Mouse (Mus musculus) kidney, adult 11 months (tissue): ENCODE data around the gene Meox1.

Experiments
- DNase-seq: peaks from one replicate; pipeline ENCODE4 v3.0.0; 2022

The Meox1 gene

GRCm38 (mm10) chr11:101896546-101897361, 2.6 kb upstream of the Meox1 start:
- DNase-seq = peak; percentile 77

- no peak for DNase-seq
These were observed 614 bp downstream of the Meox1 start for GRCm38 (mm10) chr11:101893560-101893959.

- DNase-seq = no peak
These were observed 2.7 kb downstream of the Meox1 start for GRCm38 (mm10) chr11:101891451-101891850.

GRCm38 (mm10) chr11:101889781-101890180, 4.4 kb downstream of the Meox1 start:
- no peak for DNase-seq

DNA sequence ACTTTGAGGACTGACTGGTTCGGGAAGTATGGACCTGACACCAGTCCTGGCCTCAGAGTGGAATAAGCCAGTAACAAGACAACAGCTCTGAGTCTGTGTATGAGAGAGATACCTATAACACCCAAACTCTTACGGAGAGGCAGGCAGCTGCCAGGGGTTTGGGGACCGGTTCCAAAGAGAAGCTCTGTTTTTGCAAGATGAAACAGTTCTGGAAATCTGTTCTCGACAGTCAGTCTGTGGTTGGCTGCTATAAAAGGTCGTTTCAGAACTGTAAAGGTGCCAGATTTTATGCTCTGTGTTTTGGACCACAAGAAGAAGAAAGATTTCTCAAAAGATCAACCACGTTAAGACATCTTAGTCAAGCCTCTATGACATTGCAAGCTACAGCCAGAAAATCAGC, 5.4 kb downstream of the Meox1 start:
- DNase-seq = no peak

- no peak for DNase-seq
These were observed 7.7 kb downstream of the Meox1 start for GRCm38 (mm10) chr11:101886436-101886835.

DNA sequence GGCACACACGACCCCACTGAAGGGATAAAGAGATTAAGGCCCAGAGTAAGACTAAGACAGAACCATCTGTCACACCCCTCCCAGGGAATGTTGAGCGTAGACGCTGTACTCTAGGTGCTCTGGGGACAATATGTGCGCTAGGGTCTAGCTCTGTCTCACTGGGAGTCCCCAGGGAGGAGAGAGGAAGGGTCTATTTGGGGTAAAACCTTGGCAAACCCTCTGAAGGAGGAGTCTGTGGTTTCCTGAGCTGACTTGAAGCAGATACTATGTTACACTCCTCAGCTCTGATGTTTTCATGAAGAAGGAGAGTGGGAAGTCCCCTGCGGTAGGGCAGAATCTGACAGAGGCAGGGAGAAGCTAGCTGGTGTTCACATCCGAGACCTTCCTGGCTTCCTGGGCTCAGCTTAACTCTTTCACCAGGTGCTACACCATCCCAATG, 8.3 kb downstream of the Meox1 start:
- no peak for DNase-seq

GRCm38 (mm10) chr11:101885232-101885631, 8.9 kb downstream of the Meox1 start:
- DNase-seq = no peak

DNA sequence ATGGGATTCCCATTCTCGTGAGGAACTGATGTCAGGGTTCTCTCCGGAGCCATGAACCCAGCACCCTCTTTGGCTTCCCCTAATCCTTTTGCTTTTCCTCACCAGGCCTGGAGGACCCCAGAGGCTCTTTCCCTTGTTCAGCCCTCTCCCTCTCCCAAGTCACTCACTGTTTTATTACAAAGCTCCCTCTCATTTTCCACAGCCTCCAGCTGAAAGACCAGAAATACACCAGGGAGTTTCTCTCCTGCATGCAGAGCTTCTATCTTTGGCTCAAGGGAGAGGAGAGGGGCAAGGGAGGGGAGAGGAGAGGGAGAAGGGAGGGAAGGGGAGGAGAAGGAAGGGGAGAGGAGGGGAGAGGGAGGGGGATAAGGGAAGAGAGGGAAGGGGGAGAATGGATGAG, 10.3 kb downstream of the Meox1 start:
- no peak for DNase-seq

- no peak for DNase-seq
These were observed 11.5 kb downstream of the Meox1 start for GRCm38 (mm10) chr11:101882500-101883290.

DNA sequence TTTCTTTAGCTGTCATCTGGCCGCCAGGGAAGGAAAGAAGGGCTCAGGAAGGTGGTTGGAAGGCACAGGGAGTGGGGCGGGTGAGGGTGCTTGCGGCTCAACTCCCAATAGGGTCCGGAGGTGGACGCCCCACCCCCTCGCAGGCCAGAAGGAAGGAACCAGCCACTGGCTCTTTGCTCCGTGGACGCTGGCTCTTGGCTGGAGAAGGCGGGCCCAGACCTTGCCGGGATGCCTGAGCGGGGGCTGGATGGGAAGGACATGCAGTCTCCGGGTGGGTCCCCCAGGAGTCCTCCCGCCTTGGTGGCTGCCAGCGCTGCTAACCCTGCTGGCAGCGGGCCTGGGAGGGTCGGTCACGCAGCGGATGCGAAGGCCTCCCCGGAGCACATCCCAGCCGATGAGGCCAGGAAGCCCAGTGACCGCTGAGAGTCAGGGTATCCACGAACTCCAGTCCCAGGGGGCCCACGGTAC, 12.5 kb downstream of the Meox1 start:
- DNase-seq = peak; percentile 76

DNA sequence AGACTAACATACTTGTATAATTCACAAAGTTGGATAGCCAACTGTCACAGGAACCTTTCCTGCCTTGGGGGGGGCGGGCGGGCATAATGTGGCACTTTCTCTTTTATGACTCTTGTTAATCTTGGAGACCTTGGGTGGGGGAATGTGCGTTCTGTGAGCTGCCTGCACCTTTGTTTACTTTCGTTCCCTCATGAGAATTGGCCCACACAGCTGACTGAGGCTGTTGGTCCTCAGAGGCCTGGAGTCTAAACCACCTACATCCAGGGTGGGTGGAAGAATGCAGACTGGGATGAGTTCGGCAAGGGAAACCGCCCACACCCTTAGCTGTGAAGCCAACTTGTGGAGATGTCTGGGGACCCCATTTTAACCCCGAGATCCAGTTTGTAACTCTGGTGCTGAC, 13.0 kb downstream of the Meox1 start:
- DNase-seq = no peak

DNA sequence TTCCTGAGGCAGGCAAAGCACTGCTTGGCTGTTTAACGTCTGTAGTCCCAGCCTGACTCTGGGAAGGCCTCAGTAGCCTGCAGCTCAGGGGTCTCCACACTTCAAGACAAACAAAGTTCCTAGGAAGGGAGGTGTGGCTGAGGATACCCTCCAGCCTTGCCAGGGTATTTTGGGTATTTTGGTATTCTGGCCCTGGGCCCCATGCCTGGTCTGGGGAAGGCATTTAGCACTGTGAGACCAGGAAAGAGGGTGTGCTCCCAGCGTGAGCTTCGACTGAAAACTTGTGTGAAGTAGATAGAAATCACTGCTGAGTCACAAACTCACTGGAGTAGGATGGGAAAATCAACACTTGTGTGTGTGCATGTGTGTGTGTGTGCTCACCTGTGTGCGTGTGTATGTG, 14.5 kb downstream of the Meox1 start:
- DNase-seq = no peak

- DNase-seq = no peak
These were observed 15.5 kb downstream of the Meox1 start for GRCm38 (mm10) chr11:101878696-101879095.

DNA sequence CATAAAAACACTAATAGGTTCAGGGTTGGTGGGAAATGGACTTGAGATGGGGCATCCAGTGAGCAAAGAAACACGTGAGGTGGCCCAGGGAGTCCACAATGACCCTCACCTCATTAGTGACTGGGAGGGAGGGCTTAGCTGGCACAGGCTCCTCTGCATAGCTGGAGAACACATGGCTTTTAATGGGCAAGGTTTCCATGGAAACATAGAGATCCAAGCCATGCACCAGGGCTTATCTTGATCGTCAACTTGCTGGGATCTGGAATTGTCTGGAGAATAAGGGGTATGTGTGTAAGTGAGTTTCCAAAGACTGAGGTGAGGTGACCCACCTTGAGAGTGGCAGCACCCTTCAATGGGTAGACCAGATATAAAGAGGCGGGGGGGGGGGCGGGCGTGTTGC, 19.2 kb downstream of the Meox1 start:
- DNase-seq = no peak

DNA sequence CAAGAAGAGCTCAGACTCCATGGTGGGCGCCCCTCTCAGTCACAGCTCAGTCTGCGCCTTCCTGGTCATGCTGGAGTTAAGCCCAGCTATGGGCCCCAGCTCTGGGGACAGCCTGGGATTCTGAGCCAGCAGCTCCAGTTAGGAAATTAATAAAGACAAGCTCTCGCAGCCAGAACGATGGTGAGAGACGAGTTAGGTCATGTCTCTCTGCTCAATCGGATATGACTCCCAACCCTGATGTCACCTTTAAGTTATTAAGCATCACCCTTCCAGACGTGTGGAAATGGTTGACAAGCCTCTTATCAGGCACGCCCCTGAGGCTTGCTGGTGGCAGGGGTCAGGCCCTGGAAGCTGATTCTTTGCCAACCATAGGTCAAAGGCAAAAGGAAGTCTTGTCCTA, 20.3 kb downstream of the Meox1 start:
- DNase-seq = peak; percentile 36

GRCm38 (mm10) chr11:101871435-101871834, 22.7 kb downstream of the Meox1 start:
- DNase-seq = no peak

DNA sequence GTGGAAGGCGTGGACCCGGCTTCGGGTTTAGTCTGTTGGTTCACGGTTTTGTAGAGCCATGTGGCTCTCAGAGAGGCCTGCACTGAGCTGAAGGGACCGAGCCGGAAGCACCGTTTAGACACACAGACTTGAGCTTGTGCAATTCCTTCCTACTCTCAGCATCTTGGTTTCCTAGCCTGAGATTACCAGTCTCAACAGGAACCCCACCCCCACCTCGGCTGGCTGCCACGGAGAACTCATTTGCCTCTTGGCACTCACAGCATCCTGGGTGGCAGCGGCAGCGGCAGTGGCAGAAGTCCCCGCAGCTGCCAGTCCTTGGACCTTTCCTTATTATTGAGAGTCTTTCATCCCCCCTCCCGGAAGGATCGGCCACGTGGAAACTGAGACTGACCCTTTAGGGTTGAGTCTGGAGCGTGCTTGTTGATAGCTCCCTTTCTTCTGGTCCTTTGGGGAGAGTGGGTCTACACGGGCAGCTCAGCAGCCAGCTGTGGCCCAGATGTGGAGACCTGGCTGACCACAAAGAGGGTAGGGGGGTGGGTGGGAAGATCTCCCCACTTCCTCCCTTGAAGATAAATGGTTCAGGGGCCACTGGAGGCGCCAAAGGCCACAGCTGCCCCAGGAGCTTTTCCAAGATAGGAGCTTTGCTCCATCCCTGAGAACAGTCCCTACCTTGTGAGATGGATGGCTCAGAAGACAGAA, 24.0 kb downstream of the Meox1 start:
- no peak for DNase-seq

- no peak for DNase-seq
These were observed 26.6 kb downstream of the Meox1 start for GRCm38 (mm10) chr11:101867513-101868052.

DNA sequence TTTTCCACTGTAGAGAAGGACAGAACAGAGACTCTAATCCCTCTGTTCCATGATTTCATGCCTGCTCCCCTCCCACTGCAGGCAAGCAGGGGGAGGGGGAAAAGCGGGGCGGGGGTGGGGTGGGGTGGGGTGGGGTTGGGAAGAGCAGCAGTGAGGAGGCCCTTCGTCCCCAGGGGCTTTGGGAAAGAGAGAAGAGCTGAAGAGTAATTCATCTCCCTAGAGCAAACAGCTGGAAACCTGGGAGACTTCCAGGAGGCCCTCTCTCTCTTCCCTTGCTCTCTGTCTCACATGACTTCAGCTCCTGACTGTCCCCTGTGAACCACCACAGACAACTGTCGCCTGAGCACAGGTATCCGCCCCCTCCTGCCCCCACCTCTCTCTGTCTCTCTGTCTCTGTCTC, 35.4 kb downstream of the Meox1 start:
- no peak for DNase-seq

- DNase-seq = peak; percentile 14
These were observed 38.0 kb downstream of the Meox1 start for GRCm38 (mm10) chr11:101855950-101856712.

GRCm38 (mm10) chr11:101851042-101851441, 43.1 kb downstream of the Meox1 start:
- DNase-seq = peak; percentile 23
